Mouse (Mus musculus) kidney, adult 2 months (tissue): ENCODE data around the gene Gabbr2. TPM values are rescaled to one million over a fixed set of nuclear protein-coding genes. Genes with fewer than 3 reads are reported as not detected.

Source experiments
- DNase-seq: peaks from one replicate; pipeline ENCODE4 v3.0.0; 2021
- H3K27ac ChIP-seq: fragments of 200-500 bp; 2 replicates; pipeline ENCODE4 v1.5.1; 2012; ENCODE audit warnings: low read depth, low read length, control low read depth, inconsistent platforms; ENCODE audit not compliant: insufficient read depth
- H3K27me3 ChIP-seq: fragments of 200-500 bp; replicated peaks from 2 replicates; pipeline ENCODE4 v1.6.1; 2012; ENCODE audit warnings: mild to moderate bottlenecking, moderate library complexity, low read length, inconsistent platforms; ENCODE audit not compliant: control insufficient read depth, insufficient read depth
- H3K36me3 ChIP-seq: fragments of 200-500 bp; 2 replicates; pipeline ENCODE4 v1.6.1; 2012; ENCODE audit warnings: mild to moderate bottlenecking, moderate library complexity, low read length, inconsistent platforms; ENCODE audit not compliant: control insufficient read depth, insufficient read depth
- H3K4me1 ChIP-seq: fragments of 200-500 bp; 2 replicates; pipeline ENCODE4 v1.6.1; 2011; ENCODE audit warnings: low read length; ENCODE audit not compliant: control insufficient read depth, insufficient read depth
- H3K4me3 ChIP-seq: fragments of 200-500 bp; 2 replicates; pipeline ENCODE4 v1.5.1; 2011; ENCODE audit warnings: mild to moderate bottlenecking, low read depth, low read length, control low read depth; ENCODE audit not compliant: insufficient read depth
- CTCF ChIP-seq: fragments of 200-500 bp; conservative IDR thresholded peaks from 2 replicates; pipeline ENCODE4 v1.5.1; 2011; ENCODE audit warnings: low read depth, mild to moderate bottlenecking, control low read depth, low read length, moderate library complexity, mixed read lengths; ENCODE audit not compliant: insufficient read depth, insufficient read length
- POLR2A ChIP-seq: fragments of 200-500 bp; IDR thresholded peaks from one replicate; pipeline ENCODE4 v1.6.1; 2011; ENCODE audit warnings: low read depth, low read length, control low read depth
- WGBS: fragments of 180-500 bp; shearing (Covaris S2); methylation state at CpG from one replicate; pipeline ENCODE4 v1.1.7; 2018; 5-methylcytosine and 5-hydroxymethylcytosine counted together
- polyA plus RNA-seq: library from polyadenylated mRNA; depleted of rRNA; stranded (reverse); fragments of >200 nt; gene quantifications from 2 replicates; pipeline ENCODE4 v1.2.3, GENCODE M21; 2012

The Gabbr2 gene
- polyA plus RNA-seq, 1 experiment: 0.28 TPM

- 64% methylated on average over 10 of the region's 10 CpGs for WGBS
- Histone ChIP-seq H3K4me1 (0 out of 2 replicates have a peak, but pooled peaks cover 4% of the 10 kb centered on the region), H3K4me3 (no peak overlapping the region), H3K27ac (no peak overlapping the region), H3K36me3 (no peaks in the 10 kb centered on the region), H3K27me3 (no peaks in the 10 kb centered on the region)
- DNase-seq: peak; percentile 72
- TF ChIP-seq CTCF (no peak), POLR2A (no peak)
Observed at GRCm38 (mm10) chr4:46825846-46826529, 165.7 kb downstream of the Gabbr2 start.

- TF ChIP-seq CTCF (no peak), POLR2A (no peak)
- Histone ChIP-seq H3K36me3 (no peaks in the 10 kb centered on the region), H3K27me3 (no peaks in the 10 kb centered on the region), H3K27ac (no peak overlapping the region), H3K4me3 (no peak overlapping the region), H3K4me1 (0 out of 2 replicates have a peak, but pooled peaks cover 4% of the 10 kb centered on the region)
- whole genome bisulfite sequencing: 73% methylated on average over 14 of the region's 14 CpGs
- DNase-seq: no peak
Observed at GRCm38 (mm10) chr4:46823738-46824137, 167.9 kb downstream of the Gabbr2 start.

GRCm38 (mm10) chr4:46821709-46822108 lies 170.0 kb downstream of the Gabbr2 start:
- H3K4me1 ChIP-seq: 0 out of 2 replicates have a peak, but pooled peaks cover 4% of the 10 kb centered on the region
- 91% methylated on average over 11 of the region's 11 CpGs for WGBS
- TF ChIP-seq POLR2A (no peak), CTCF (no peak)
- H3K4me3 ChIP-seq: no peak overlapping the region
- DNase-seq: no peak
- no peaks in the 10 kb centered on the region for H3K27me3 ChIP-seq
- no peaks in the 10 kb centered on the region for H3K36me3 ChIP-seq
- no peak overlapping the region for H3K27ac ChIP-seq

GRCm38 (mm10) chr4:46814954-46815353 lies 176.7 kb downstream of the Gabbr2 start:
- no peak overlapping the region for H3K4me3 ChIP-seq
- no peak for DNase-seq
- H3K4me1 ChIP-seq: no peaks in the 10 kb centered on the region
- WGBS: 54% methylated on average over 4 of the region's 4 CpGs
- H3K27ac ChIP-seq: no peak overlapping the region
- no peaks in the 10 kb centered on the region for H3K36me3 ChIP-seq
- no peak for TF ChIP-seq POLR2A
- TF ChIP-seq CTCF: no peak
- H3K27me3 ChIP-seq: no peaks in the 10 kb centered on the region

GRCm38 (mm10) chr4:46814236-46814635 lies 177.4 kb downstream of the Gabbr2 start:
- H3K4me1 ChIP-seq: no peaks in the 10 kb centered on the region
- DNase-seq: no peak
- no peak overlapping the region for H3K4me3 ChIP-seq
- 84% methylated on average over 10 of the region's 10 CpGs for WGBS
- no peak overlapping the region for H3K27ac ChIP-seq
- no peaks in the 10 kb centered on the region for H3K27me3 ChIP-seq
- no peaks in the 10 kb centered on the region for H3K36me3 ChIP-seq
- TF ChIP-seq POLR2A: no peak
- no peak for TF ChIP-seq CTCF

- no peaks in the 10 kb centered on the region for H3K4me1 ChIP-seq
- H3K4me3 ChIP-seq: no peak overlapping the region
- TF ChIP-seq POLR2A (no peak), CTCF (no peak)
- H3K36me3 ChIP-seq: no peaks in the 10 kb centered on the region
- DNase-seq: no peak
- no peaks in the 10 kb centered on the region for H3K27me3 ChIP-seq
- no peak overlapping the region for H3K27ac ChIP-seq
- 73% methylated on average over 5 of the region's 5 CpGs for WGBS
Observed at GRCm38 (mm10) chr4:46811165-46811564, 180.5 kb downstream of the Gabbr2 start.

GRCm38 (mm10) chr4:46806876-46807275 lies 184.8 kb downstream of the Gabbr2 start:
- Histone ChIP-seq H3K27me3 (no peaks in the 10 kb centered on the region), H3K4me3 (no peak overlapping the region), H3K27ac (no peak overlapping the region), H3K36me3 (no peaks in the 10 kb centered on the region), H3K4me1 (no peaks in the 10 kb centered on the region)
- 84% methylated on average over 1 of the region's 1 CpGs for WGBS
- TF ChIP-seq POLR2A (no peak), CTCF (no peak)
- DNase-seq: no peak
